Mouse (Mus musculus): ENCODE measurements around the gene Upk3b. TPM values are rescaled to one million over a fixed set of nuclear protein-coding genes. Genes with fewer than 3 reads are reported as not detected.

The Upk3b gene
- total and polyA plus RNA-seq, 3 experiments, result 0.05 TPM; not detected in 2

GRCm38 (mm10) chr5:135996162-135996561, 42.1 kb upstream of the Upk3b start:
- H3K4me3 ChIP-seq (ENCODE audit: low read depth, low read length), result no peak overlapping the region
- peaks cover 44% of the 10 kb centered on the region for H3K36me3 ChIP-seq (replicated peaks)
- H3K4me1 ChIP-seq (ENCODE audit: insufficient read depth, low read depth, low read length), result peaks cover 14% of the 10 kb centered on the region
- H3K9me3 ChIP-seq (replicated peaks), result no peaks in the 10 kb centered on the region
- no peak for ATAC-seq (ENCODE audit: extremely low read depth, insufficient number of reproducible peaks, low FRiP score, poor library complexity, severe bottlenecking)
- no peak for TF ChIP-seq CTCF (IDR thresholded peaks at IDR 0.05; ENCODE audit: low read depth, low read length)
- TF ChIP-seq GATA2 (IDR thresholded peaks at IDR 0.05; ENCODE audit: borderline replicate concordance, low read depth, low read length), result no peak
- no peak for TF ChIP-seq GATA1 (IDR thresholded peaks at IDR 0.05; ENCODE audit: borderline replicate concordance, low read length)
- TF ChIP-seq TAL1 (conservative IDR thresholded peaks at IDR 0.05; ENCODE audit: low read depth, low read length), result no peak
- TF ChIP-seq POLR2AphosphoS5 (IDR thresholded peaks at IDR 0.05; ENCODE audit: insufficient replicate concordance, low read depth, low read length), result no peak
- DNase-seq (ENCODE audit: low spot score), result no peak
- H3K27me3 ChIP-seq (ENCODE audit: insufficient read depth, low read length), result peaks cover 4% of the 10 kb centered on the region; the same call in 1 of the 2 replicates

- no peaks in the 10 kb centered on the region for H3K27me3 ChIP-seq (ENCODE audit: insufficient read depth, low read length)
- no peak for TF ChIP-seq POLR2AphosphoS5 (IDR thresholded peaks at IDR 0.05; ENCODE audit: insufficient replicate concordance, low read depth, low read length)
- TF ChIP-seq GATA2 (IDR thresholded peaks at IDR 0.05; ENCODE audit: borderline replicate concordance, low read depth, low read length), result no peak
- no peak for TF ChIP-seq GATA1 (IDR thresholded peaks at IDR 0.05; ENCODE audit: borderline replicate concordance, low read length)
- H3K9me3 ChIP-seq (replicated peaks), result no peaks in the 10 kb centered on the region
- H3K36me3 ChIP-seq (replicated peaks), result peaks cover 79% of the 10 kb centered on the region
- H3K4me1 ChIP-seq (ENCODE audit: insufficient read depth, low read depth, low read length), result peaks cover 8% of the 10 kb centered on the region
- H3K4me3 ChIP-seq (ENCODE audit: low read depth, low read length), result no peak overlapping the region
- no peak for DNase-seq (ENCODE audit: low spot score)
- ATAC-seq (ENCODE audit: extremely low read depth, insufficient number of reproducible peaks, low FRiP score, poor library complexity, severe bottlenecking), result no peak
Measured at GRCm38 (mm10) chr5:136001222-136001621, 37.1 kb upstream of the Upk3b start.

- peaks cover 76% of the 10 kb centered on the region for H3K36me3 ChIP-seq (replicated peaks)
- no peak for ATAC-seq (ENCODE audit: extremely low read depth, insufficient number of reproducible peaks, low FRiP score, poor library complexity, severe bottlenecking)
- no peak for DNase-seq (ENCODE audit: low spot score)
- peaks cover 8% of the 10 kb centered on the region for H3K4me1 ChIP-seq (ENCODE audit: insufficient read depth, low read depth, low read length)
- no peaks in the 10 kb centered on the region for H3K9me3 ChIP-seq (replicated peaks)
- H3K27me3 ChIP-seq (ENCODE audit: insufficient read depth, low read length), result no peaks in the 10 kb centered on the region
- no peak overlapping the region for H3K4me3 ChIP-seq (ENCODE audit: low read depth, low read length)
- TF ChIP-seq GATA2 (IDR thresholded peaks at IDR 0.05; ENCODE audit: borderline replicate concordance, low read depth, low read length), result no peak
Measured at GRCm38 (mm10) chr5:136002325-136002724, 36.0 kb upstream of the Upk3b start.

- peaks cover 76% of the 10 kb centered on the region for H3K36me3 ChIP-seq (replicated peaks)
- TF ChIP-seq CTCF (IDR thresholded peaks at IDR 0.05; ENCODE audit: low read depth, low read length) (no peak), GATA2 (IDR thresholded peaks at IDR 0.05; ENCODE audit: borderline replicate concordance, low read depth, low read length) (no peak), TAL1 (conservative IDR thresholded peaks at IDR 0.05; ENCODE audit: low read depth, low read length) (no peak), POLR2AphosphoS5 (IDR thresholded peaks at IDR 0.05; ENCODE audit: insufficient replicate concordance, low read depth, low read length) (no peak), GATA1 (IDR thresholded peaks at IDR 0.05; ENCODE audit: borderline replicate concordance, low read length) (no peak)
- no peaks in the 10 kb centered on the region for H3K9me3 ChIP-seq (replicated peaks)
- H3K4me3 ChIP-seq (ENCODE audit: low read depth, low read length), result no peak overlapping the region
- H3K27me3 ChIP-seq (ENCODE audit: insufficient read depth, low read length), result no peaks in the 10 kb centered on the region
- peaks cover 8% of the 10 kb centered on the region for H3K4me1 ChIP-seq (ENCODE audit: insufficient read depth, low read depth, low read length)
- DNase-seq (ENCODE audit: low spot score), result no peak
- no peak for ATAC-seq (ENCODE audit: extremely low read depth, insufficient number of reproducible peaks, low FRiP score, poor library complexity, severe bottlenecking)
Measured at GRCm38 (mm10) chr5:136002751-136003151, 35.5 kb upstream of the Upk3b start.

GRCm38 (mm10) chr5:136004537-136004936, 33.8 kb upstream of the Upk3b start:
- TF ChIP-seq TAL1 (conservative IDR thresholded peaks at IDR 0.05; ENCODE audit: low read depth, low read length) (no peak), POLR2AphosphoS5 (IDR thresholded peaks at IDR 0.05; ENCODE audit: insufficient replicate concordance, low read depth, low read length) (no peak), CTCF (IDR thresholded peaks at IDR 0.05; ENCODE audit: low read depth, low read length) (no peak), GATA1 (IDR thresholded peaks at IDR 0.05; ENCODE audit: borderline replicate concordance, low read length) (no peak), GATA2 (IDR thresholded peaks at IDR 0.05; ENCODE audit: borderline replicate concordance, low read depth, low read length) (no peak)
- H3K36me3 ChIP-seq (replicated peaks), result peaks cover 70% of the 10 kb centered on the region
- H3K9me3 ChIP-seq (replicated peaks), result no peaks in the 10 kb centered on the region
- no peak for DNase-seq (ENCODE audit: low spot score)
- H3K4me1 ChIP-seq (ENCODE audit: insufficient read depth, low read depth, low read length), result peaks cover 8% of the 10 kb centered on the region
- no peak for ATAC-seq (ENCODE audit: extremely low read depth, insufficient number of reproducible peaks, low FRiP score, poor library complexity, severe bottlenecking)
- no peaks in the 10 kb centered on the region for H3K27me3 ChIP-seq (ENCODE audit: insufficient read depth, low read length)
- H3K4me3 ChIP-seq (ENCODE audit: low read depth, low read length), result no peak overlapping the region

- Histone ChIP-seq H3K9me3 (replicated peaks) (no peaks in the 10 kb centered on the region), H3K4me1 (ENCODE audit: insufficient read depth, low read depth, low read length) (no peaks in the 10 kb centered on the region), H3K27me3 (ENCODE audit: insufficient read depth, low read length) (no peaks in the 10 kb centered on the region), H3K4me3 (ENCODE audit: low read depth, low read length) (no peak overlapping the region), H3K36me3 (replicated peaks) (peaks cover 74% of the 10 kb centered on the region)
- ATAC-seq (ENCODE audit: extremely low read depth, insufficient number of reproducible peaks, low FRiP score, poor library complexity, severe bottlenecking), result no peak
- TF ChIP-seq POLR2AphosphoS5 (IDR thresholded peaks at IDR 0.05; ENCODE audit: insufficient replicate concordance, low read depth, low read length) (no peak), GATA1 (IDR thresholded peaks at IDR 0.05; ENCODE audit: borderline replicate concordance, low read length) (no peak), TAL1 (conservative IDR thresholded peaks at IDR 0.05; ENCODE audit: low read depth, low read length) (no peak), CTCF (IDR thresholded peaks at IDR 0.05; ENCODE audit: low read depth, low read length) (no peak), GATA2 (IDR thresholded peaks at IDR 0.05; ENCODE audit: borderline replicate concordance, low read depth, low read length) (no peak)
- DNase-seq (ENCODE audit: low spot score), result no peak
Measured at GRCm38 (mm10) chr5:136007745-136008144, 30.6 kb upstream of the Upk3b start.

GRCm38 (mm10) chr5:136014877-136015276, 23.4 kb upstream of the Upk3b start:
- H3K9me3 ChIP-seq (replicated peaks), result no peaks in the 10 kb centered on the region
- DNase-seq (ENCODE audit: low spot score) (no peak), ATAC-seq (ENCODE audit: extremely low read depth, insufficient number of reproducible peaks, low FRiP score, poor library complexity, severe bottlenecking) (no peak)
- H3K4me3 ChIP-seq (ENCODE audit: low read depth, low read length), result no peak overlapping the region
- no peaks in the 10 kb centered on the region for H3K27me3 ChIP-seq (ENCODE audit: insufficient read depth, low read length)
- H3K4me1 ChIP-seq (ENCODE audit: insufficient read depth, low read depth, low read length), result 0 out of 2 replicates have a peak, but pooled peaks cover 3% of the 10 kb centered on the region
- H3K36me3 ChIP-seq (replicated peaks), result peaks cover 79% of the 10 kb centered on the region
- TF ChIP-seq GATA2 (IDR thresholded peaks at IDR 0.05; ENCODE audit: borderline replicate concordance, low read depth, low read length) (no peak), TAL1 (conservative IDR thresholded peaks at IDR 0.05; ENCODE audit: low read depth, low read length) (no peak), POLR2AphosphoS5 (IDR thresholded peaks at IDR 0.05; ENCODE audit: insufficient replicate concordance, low read depth, low read length) (no peak), GATA1 (IDR thresholded peaks at IDR 0.05; ENCODE audit: borderline replicate concordance, low read length) (no peak), CTCF (IDR thresholded peaks at IDR 0.05; ENCODE audit: low read depth, low read length) (no peak)
